Mouse (Mus musculus): ENCODE measurements around the gene Nlrp14. TPM values are rescaled to one million over a fixed set of nuclear protein-coding genes. Genes with fewer than 3 reads are reported as not detected.

Gene Nlrp14
- polyA plus RNA-seq, 1 experiment from 2014 or later, result not detected

GRCm38 (mm10) chr7:107216845-107217244, 50.1 kb downstream of the Nlrp14 start:
- ATAC-seq (replicated peaks; ENCODE audit: insufficient number of reproducible peaks, low FRiP score, low TSS enrichment), result no peak
- H3K4me1 ChIP-seq (ENCODE audit: control insufficient read depth, insufficient read depth, low read length), result no peaks in the 10 kb centered on the region
- no peak overlapping the region for H3K4me3 ChIP-seq (ENCODE audit: low read depth, low read length)
- H3K36me3 ChIP-seq (ENCODE audit: control insufficient read depth, insufficient read depth, low read length), result no peaks in the 10 kb centered on the region
- H3K9me3 ChIP-seq (replicated peaks; ENCODE audit: control insufficient read depth, low read length), result no peaks in the 10 kb centered on the region
- WGBS (ENCODE audit: insufficient replicate concordance), result 65% methylated on average over 2 of the region's 2 CpGs
- H3K9ac ChIP-seq (ENCODE audit: low read depth, low read length), result no peak overlapping the region
- H3K4me2 ChIP-seq, result no peak overlapping the region
- H3K27me3 ChIP-seq (ENCODE audit: control insufficient read depth, insufficient read depth, low read length), result peaks cover 6% of the 10 kb centered on the region
- no peak overlapping the region for H3K27ac ChIP-seq (ENCODE audit: low read depth, low read length)

GRCm38 (mm10) chr7:107236854-107237253, 70.1 kb downstream of the Nlrp14 start:
- H3K4me2 ChIP-seq, result no peak overlapping the region
- WGBS (ENCODE audit: insufficient replicate concordance), result 54% methylated on average over 3 of the region's 3 CpGs
- H3K27me3 ChIP-seq (ENCODE audit: control insufficient read depth, insufficient read depth, low read length), result no peaks in the 10 kb centered on the region
- no peak overlapping the region for H3K9ac ChIP-seq (ENCODE audit: low read depth, low read length)
- no peaks in the 10 kb centered on the region for H3K9me3 ChIP-seq (replicated peaks; ENCODE audit: control insufficient read depth, low read length)
- no peak for ATAC-seq (replicated peaks; ENCODE audit: insufficient number of reproducible peaks, low FRiP score, low TSS enrichment)
- no peak overlapping the region for H3K4me3 ChIP-seq (ENCODE audit: low read depth, low read length)
- no peak overlapping the region for H3K27ac ChIP-seq (ENCODE audit: low read depth, low read length)
- H3K4me1 ChIP-seq (ENCODE audit: control insufficient read depth, insufficient read depth, low read length), result no peaks in the 10 kb centered on the region
- H3K36me3 ChIP-seq (ENCODE audit: control insufficient read depth, insufficient read depth, low read length), result no peaks in the 10 kb centered on the region

GRCm38 (mm10) chr7:107237498-107237897, 70.7 kb downstream of the Nlrp14 start:
- H3K4me1 ChIP-seq (ENCODE audit: control insufficient read depth, insufficient read depth, low read length), result no peaks in the 10 kb centered on the region
- H3K4me3 ChIP-seq (ENCODE audit: low read depth, low read length), result no peak overlapping the region
- no peak overlapping the region for H3K9ac ChIP-seq (ENCODE audit: low read depth, low read length)
- 68% methylated on average over 3 of the region's 3 CpGs for WGBS (ENCODE audit: insufficient replicate concordance)
- no peaks in the 10 kb centered on the region for H3K9me3 ChIP-seq (replicated peaks; ENCODE audit: control insufficient read depth, low read length)
- no peaks in the 10 kb centered on the region for H3K27me3 ChIP-seq (ENCODE audit: control insufficient read depth, insufficient read depth, low read length)
- no peak for ATAC-seq (replicated peaks; ENCODE audit: insufficient number of reproducible peaks, low FRiP score, low TSS enrichment)
- H3K36me3 ChIP-seq (ENCODE audit: control insufficient read depth, insufficient read depth, low read length), result no peaks in the 10 kb centered on the region
- H3K4me2 ChIP-seq, result no peak overlapping the region
- H3K27ac ChIP-seq (ENCODE audit: low read depth, low read length), result no peak overlapping the region

DNA sequence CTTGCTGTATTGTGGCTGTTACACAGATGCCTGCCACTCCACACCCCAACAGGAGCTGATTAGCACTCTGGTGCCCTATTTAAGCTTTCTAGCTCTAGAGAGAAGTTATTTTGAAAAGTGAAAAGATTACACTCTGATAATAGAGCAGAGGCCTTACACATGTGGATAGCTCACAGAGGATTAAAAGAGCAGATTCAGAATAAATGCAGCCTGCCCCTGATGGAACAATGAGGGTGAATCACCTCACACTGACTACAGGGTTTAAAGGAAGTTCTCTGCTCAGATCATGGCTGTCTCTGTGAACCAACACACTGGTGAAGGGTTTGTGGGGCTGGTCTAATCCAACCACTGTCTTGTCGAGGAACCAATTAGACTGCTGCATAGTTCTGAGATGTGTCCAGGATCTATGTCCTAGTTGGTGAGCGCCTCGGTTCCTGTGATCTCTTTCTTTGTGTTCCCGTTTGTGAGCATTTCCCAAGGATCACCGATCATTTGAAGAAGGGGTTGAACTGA, 74.6 kb downstream of the Nlrp14 start:
- Histone ChIP-seq H3K4me1 (ENCODE audit: control insufficient read depth, insufficient read depth, low read length) (no peaks in the 10 kb centered on the region), H3K4me2 (no peak overlapping the region), H3K4me3 (ENCODE audit: low read depth, low read length) (no peak overlapping the region), H3K36me3 (ENCODE audit: control insufficient read depth, insufficient read depth, low read length) (no peaks in the 10 kb centered on the region), H3K27ac (ENCODE audit: low read depth, low read length) (no peak overlapping the region), H3K9me3 (replicated peaks; ENCODE audit: control insufficient read depth, low read length) (no peaks in the 10 kb centered on the region), H3K9ac (ENCODE audit: low read depth, low read length) (no peak overlapping the region), H3K27me3 (ENCODE audit: control insufficient read depth, insufficient read depth, low read length) (no peaks in the 10 kb centered on the region)
- no peak for ATAC-seq (replicated peaks; ENCODE audit: insufficient number of reproducible peaks, low FRiP score, low TSS enrichment)
- WGBS (ENCODE audit: insufficient replicate concordance), result 77% methylated on average over 5 of the region's 5 CpGs

Other genes starting within 250 kb of the Nlrp14 start
- gene Olfr709-ps1, start 234.8 kb upstream of the Nlrp14 start, polyA plus RNA-seq (2014; fragmentation: Nextera tagmentation; extraction: Ambion mirVana), result not detected in 2 replicates
- gene Olfr710, start 218.7 kb upstream of the Nlrp14 start, polyA plus RNA-seq (2014; fragmentation: Nextera tagmentation; extraction: Ambion mirVana), result not detected in 2 replicates
- not detected in 2 replicates for gene Olfr6, start 203.1 kb upstream of the Nlrp14 start, polyA plus RNA-seq (2014; fragmentation: Nextera tagmentation; extraction: Ambion mirVana)
- gene Olfr711, start 191.5 kb upstream of the Nlrp14 start, polyA plus RNA-seq (2014; fragmentation: Nextera tagmentation; extraction: Ambion mirVana), result not detected in 2 replicates
- not detected in 2 replicates for gene Olfr2, start 160.9 kb upstream of the Nlrp14 start, polyA plus RNA-seq (2014; fragmentation: Nextera tagmentation; extraction: Ambion mirVana)
- not detected in 2 replicates for gene Olfr713, start 135.8 kb upstream of the Nlrp14 start, polyA plus RNA-seq (2014; fragmentation: Nextera tagmentation; extraction: Ambion mirVana)
- gene Olfr714, start 96.0 kb upstream of the Nlrp14 start, polyA plus RNA-seq (2014; fragmentation: Nextera tagmentation; extraction: Ambion mirVana), result not detected in 2 replicates
- not detected in 2 replicates for gene Olfr17, start 73.8 kb upstream of the Nlrp14 start, polyA plus RNA-seq (2014; fragmentation: Nextera tagmentation; extraction: Ambion mirVana)
- gene Olfr715b, start 56.6 kb upstream of the Nlrp14 start, polyA plus RNA-seq (2014; fragmentation: Nextera tagmentation; extraction: Ambion mirVana), result not detected in 2 replicates
- not detected in 2 replicates for gene Olfr715, start 35.9 kb upstream of the Nlrp14 start, polyA plus RNA-seq (2014; fragmentation: Nextera tagmentation; extraction: Ambion mirVana)
- not detected in 2 replicates for gene Olfr716, start 28.7 kb upstream of the Nlrp14 start, polyA plus RNA-seq (2014; fragmentation: Nextera tagmentation; extraction: Ambion mirVana)
- gene Rbmxl2, start 42.5 kb downstream of the Nlrp14 start, polyA plus RNA-seq (2014; fragmentation: Nextera tagmentation; extraction: Ambion mirVana), result not detected in 2 replicates
- gene Syt9, start 203.7 kb downstream of the Nlrp14 start, polyA plus RNA-seq (2014; fragmentation: Nextera tagmentation; extraction: Ambion mirVana), result 1.0 and 1.3 TPM in 2 replicates